Mouse (Mus musculus): ENCODE measurements around the gene Ndufc1.

DNA sequence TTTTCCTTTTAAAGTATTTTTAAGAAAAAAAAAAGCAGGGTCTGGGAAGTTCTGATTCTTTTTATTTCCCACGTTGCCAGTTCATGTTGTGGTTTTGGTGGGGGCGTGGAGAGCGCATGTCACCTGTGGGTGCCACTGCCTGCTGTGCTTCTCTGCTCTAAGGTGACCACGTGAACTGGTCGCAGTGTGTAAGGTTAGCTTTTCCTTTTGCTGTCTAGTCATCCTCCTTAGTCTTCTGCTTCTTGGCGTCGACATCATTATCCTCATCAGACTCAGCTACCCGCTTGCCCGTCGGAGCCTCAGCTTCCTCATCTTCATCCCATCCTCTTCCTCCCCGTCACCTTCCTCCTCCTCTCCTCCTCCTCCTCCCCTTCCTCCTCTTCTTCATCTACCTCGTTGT, 6.2 kb downstream of the Ndufc1 start:
- TF ChIP-seq POLR2A (IDR thresholded peaks at IDR 0.05; ENCODE audit: borderline replicate concordance, low read depth, low read length) (no peak), CTCF (IDR thresholded peaks at IDR 0.05; ENCODE audit: low read depth, low read length) (no peak)
